Mouse (Mus musculus): ENCODE measurements around the gene Fkbp14. TPM values are rescaled to one million over a fixed set of nuclear protein-coding genes. Genes with fewer than 3 reads are reported as not detected.

The Fkbp14 gene
- polyA plus RNA-seq, 1 experiment from 2014 or later: 19.6 TPM

- no peaks in the 10 kb centered on the region for H3K9me3 ChIP-seq
- H3K27me3 ChIP-seq (replicated peaks): no peaks in the 10 kb centered on the region
- 1% methylated on average over 3 of the region's 3 CpGs for WGBS
- no peak overlapping the region for H3K9ac ChIP-seq
- H3K36me3 ChIP-seq: peaks cover 6% of the 10 kb centered on the region
- H3K4me1 ChIP-seq: peaks cover 32% of the 10 kb centered on the region
- H3K4me2 ChIP-seq (replicated peaks): no peak overlapping the region
- H3K27ac ChIP-seq: no peak overlapping the region
- peak; percentile 30; the same call in 1 of the 2 replicates for ATAC-seq (ENCODE audit: low FRiP score, low read depth)
- no peak overlapping the region for H3K4me3 ChIP-seq
Measured at GRCm38 (mm10) chr6:54538773-54539173, 58.3 kb downstream of the Fkbp14 start.

GRCm38 (mm10) chr6:54537053-54537452 is 60.1 kb downstream of the Fkbp14 start:
- no peak for ATAC-seq (ENCODE audit: low FRiP score, low read depth)
- Histone ChIP-seq H3K4me2 (replicated peaks) (no peak overlapping the region), H3K4me1 (peaks cover 29% of the 10 kb centered on the region), H3K27ac (no peak overlapping the region), H3K36me3 (no peaks in the 10 kb centered on the region; the same call in 1 of the 2 replicates), H3K9me3 (no peaks in the 10 kb centered on the region), H3K9ac (no peak overlapping the region), H3K4me3 (no peak overlapping the region), H3K27me3 (replicated peaks) (no peaks in the 10 kb centered on the region)
- 88% methylated on average over 7 of the region's 7 CpGs for WGBS

GRCm38 (mm10) chr6:54535485-54535884 is 61.6 kb downstream of the Fkbp14 start:
- no peak for ATAC-seq (ENCODE audit: low FRiP score, low read depth)
- H3K4me1 ChIP-seq: peaks cover 30% of the 10 kb centered on the region
- no peaks in the 10 kb centered on the region for H3K27me3 ChIP-seq (replicated peaks)
- H3K4me3 ChIP-seq: no peak overlapping the region
- WGBS: 94% methylated on average over 4 of the region's 4 CpGs
- H3K4me2 ChIP-seq (replicated peaks): no peak overlapping the region
- no peaks in the 10 kb centered on the region; the same call in 1 of the 2 replicates for H3K36me3 ChIP-seq
- H3K9me3 ChIP-seq: no peaks in the 10 kb centered on the region
- no peak overlapping the region for H3K9ac ChIP-seq
- no peak overlapping the region for H3K27ac ChIP-seq

DNA sequence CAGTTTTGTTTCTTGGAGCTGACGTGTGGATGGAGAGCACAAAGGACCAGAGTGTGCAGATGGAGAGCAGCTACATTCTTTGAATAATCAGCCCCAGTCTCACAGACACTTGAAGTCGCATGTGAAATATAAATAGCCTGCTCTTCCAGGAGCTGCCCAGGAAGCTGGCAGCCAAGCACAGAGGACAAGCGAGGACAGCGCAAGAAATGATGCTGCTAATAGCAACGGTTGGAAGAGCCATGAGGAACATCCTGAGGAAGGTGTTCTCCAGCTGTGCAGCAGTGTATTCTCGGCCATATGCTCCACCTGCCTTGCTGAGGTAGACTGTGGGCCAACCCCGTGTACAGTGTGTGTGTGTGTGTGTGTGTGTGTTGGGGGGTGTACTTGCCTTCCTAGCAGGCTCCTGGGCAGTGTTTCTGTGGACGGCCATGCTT is 66.0 kb downstream of the Fkbp14 start:
- no peak for ATAC-seq (ENCODE audit: low FRiP score, low read depth)
- H3K9me3 ChIP-seq: no peaks in the 10 kb centered on the region
- no peaks in the 10 kb centered on the region for H3K27me3 ChIP-seq (replicated peaks)
- no peak overlapping the region for H3K4me2 ChIP-seq (replicated peaks)
- H3K4me1 ChIP-seq: peaks cover 6% of the 10 kb centered on the region; the same call in 1 of the 2 replicates
- WGBS: 65% methylated on average over 8 of the region's 8 CpGs
- no peak overlapping the region for H3K4me3 ChIP-seq
- no peaks in the 10 kb centered on the region; the same call in 1 of the 2 replicates for H3K36me3 ChIP-seq
- no peak overlapping the region for H3K27ac ChIP-seq
- H3K9ac ChIP-seq: no peak overlapping the region

- no peak overlapping the region for H3K4me3 ChIP-seq
- WGBS: 93% methylated on average over 2 of the region's 2 CpGs
Measured at GRCm38 (mm10) chr6:54530182-54530581, 66.9 kb downstream of the Fkbp14 start.

GRCm38 (mm10) chr6:54528666-54529065 is 68.4 kb downstream of the Fkbp14 start:
- 91% methylated on average over 8 of the region's 8 CpGs for WGBS
- H3K9ac ChIP-seq: no peak overlapping the region
- peaks cover 10% of the 10 kb centered on the region for H3K36me3 ChIP-seq

More at GRCm38 (mm10) chr6:54530182-54530581, 66.9 kb downstream of the Fkbp14 start:
- no peak overlapping the region for H3K9ac ChIP-seq
- peaks cover 5% of the 10 kb centered on the region; the same call in 1 of the 2 replicates for H3K36me3 ChIP-seq
- no peak overlapping the region for H3K4me2 ChIP-seq (replicated peaks)
- H3K9me3 ChIP-seq: no peaks in the 10 kb centered on the region
- H3K4me1 ChIP-seq: peaks cover 6% of the 10 kb centered on the region; the same call in 1 of the 2 replicates
- no peaks in the 10 kb centered on the region for H3K27me3 ChIP-seq (replicated peaks)
- no peak overlapping the region for H3K27ac ChIP-seq
- no peak for ATAC-seq (ENCODE audit: low FRiP score, low read depth)

More at GRCm38 (mm10) chr6:54528666-54529065, 68.4 kb downstream of the Fkbp14 start:
- ATAC-seq (ENCODE audit: low FRiP score, low read depth): no peak
- Histone ChIP-seq H3K4me3 (no peak overlapping the region), H3K27me3 (replicated peaks) (no peaks in the 10 kb centered on the region), H3K4me1 (peaks cover 6% of the 10 kb centered on the region; the same call in 1 of the 2 replicates), H3K27ac (no peak overlapping the region), H3K4me2 (replicated peaks) (no peak overlapping the region), H3K9me3 (no peaks in the 10 kb centered on the region)

Other genes starting within 250 kb of the Fkbp14 start
- gene Wipf3, start 167.7 kb downstream of the Fkbp14 start, polyA plus RNA-seq (2016; fragmentation: Nextera tagmentation; extraction: Ambion mirVana): 1.4 and 2.1 TPM in 2 replicates
- gene Scrn1, start 30.8 kb downstream of the Fkbp14 start, polyA plus RNA-seq (2016; fragmentation: Nextera tagmentation; extraction: Ambion mirVana): 88.2 and 88.7 TPM in 2 replicates
- 13.2 and 15.0 TPM in 2 replicates for gene Plekha8, start 2.2 kb downstream of the Fkbp14 start, polyA plus RNA-seq (2016; fragmentation: Nextera tagmentation; extraction: Ambion mirVana)
- gene Mturn, start 84.3 kb upstream of the Fkbp14 start, polyA plus RNA-seq (2016; fragmentation: Nextera tagmentation; extraction: Ambion mirVana): 45.5 and 46.7 TPM in 2 replicates
- gene Znrf2, start 219.6 kb upstream of the Fkbp14 start, polyA plus RNA-seq (2016; fragmentation: Nextera tagmentation; extraction: Ambion mirVana): 4.4 and 4.7 TPM in 2 replicates

Data from neural tube, embryonic 12.5 days (tissue).